Mouse (Mus musculus): Measurements from ENCODE around the gene Gphn.

GRCm38 (mm10) chr12:78206571-78206960, 19.6 kb upstream of the Gphn start:
- TF ChIP-seq POLR2A (IDR thresholded peaks at IDR 0.05; ENCODE audit: borderline replicate concordance, insufficient read depth, low read length), result no peak
- no peak for TF ChIP-seq CTCF (IDR thresholded peaks at IDR 0.05; ENCODE audit: borderline replicate concordance, insufficient read depth, low read depth, low read length)

Measured in cerebellum, adult 2 months (tissue).